Mouse (Mus musculus) limb, embryonic 15.5 days (tissue): Measurements from ENCODE around the gene Sirpa. TPM values are rescaled to one million over a fixed set of nuclear protein-coding genes. Genes with fewer than 3 reads are reported as not detected.

ENCODE experiments used
- ATAC-seq: fragments of 200-750 bp; cut with Nextera tagmentation; 2 replicates; pipeline ENCODE4 v1.8.0; 2017; ENCODE audit warnings: low read depth, moderate TSS enrichment; ENCODE audit not compliant: insufficient number of reproducible peaks, low FRiP score, low TSS enrichment
- H3K27ac ChIP-seq: fragments of 300-500 bp; sonication (generic); 2 replicates; pipeline ENCODE4 v1.5.1; 2015; ENCODE audit warnings: moderate library complexity, mild to moderate bottlenecking, inconsistent platforms
- H3K27me3 ChIP-seq: fragments of 300-500 bp; sonication (generic); 2 replicates; pipeline ENCODE4 v1.6.1; 2015; ENCODE audit warnings: inconsistent platforms
- H3K36me3 ChIP-seq: fragments of 300-500 bp; sonication (generic); 2 replicates; pipeline ENCODE4 v1.6.1; 2015; ENCODE audit warnings: inconsistent platforms
- H3K4me1 ChIP-seq: fragments of 300-500 bp; sonication (generic); 2 replicates; pipeline ENCODE4 v1.6.1; 2015; ENCODE audit warnings: inconsistent platforms
- H3K4me2 ChIP-seq: fragments of 300-500 bp; sonication (generic); 2 replicates; pipeline ENCODE4 v1.6.1; 2015; ENCODE audit warnings: mild to moderate bottlenecking, inconsistent platforms
- H3K4me3 ChIP-seq: fragments of 300-500 bp; sonication (generic); 2 replicates; pipeline ENCODE4 v1.5.1; 2015; ENCODE audit warnings: mild to moderate bottlenecking, inconsistent platforms
- H3K9ac ChIP-seq: fragments of 300-500 bp; sonication (generic); 2 replicates; pipeline ENCODE4 v1.6.1; 2015; ENCODE audit warnings: inconsistent platforms
- H3K9me3 ChIP-seq: fragments of 300-500 bp; sonication (generic); 2 replicates; pipeline ENCODE4 v1.6.1; 2016; ENCODE audit warnings: inconsistent platforms
- WGBS: fragments of 180-500 bp; shearing (Covaris S2); methylation state at CpG from one replicate; pipeline ENCODE4 v1.1.7; 2015; 5-methylcytosine and 5-hydroxymethylcytosine counted together
- polyA plus RNA-seq: library from polyadenylated mRNA; unstranded; fragments of >200 nt; fragmentation: Nextera tagmentation; extraction: Ambion mirVana; gene quantifications from 2 replicates; pipeline ENCODE4 v1.2.1, GENCODE M21; 2015

Sirpa gene
- polyA plus RNA-seq, 1 experiment from 2014 or later: 28.5 TPM

- Histone ChIP-seq H3K9me3 (no peaks in the 10 kb centered on the region), H3K9ac (no peak overlapping the region), H3K4me3 (no peak overlapping the region), H3K27ac (no peak overlapping the region), H3K36me3 (no peaks in the 10 kb centered on the region), H3K27me3 (no peaks in the 10 kb centered on the region), H3K4me2 (no peak overlapping the region), H3K4me1 (peaks cover 13% of the 10 kb centered on the region; the same call in 1 of the 2 replicates)
- WGBS: 50% methylated on average over 8 of the region's 8 CpGs
- ATAC-seq: no peak
Observed at GRCm38 (mm10) chr2:129599231-129600084, 6.8 kb downstream of the Sirpa start.

GRCm38 (mm10) chr2:129601059-129601650 lies 8.5 kb downstream of the Sirpa start:
- H3K36me3 ChIP-seq: no peaks in the 10 kb centered on the region
- peak; percentile 27; the same call in 1 of the 2 replicates for ATAC-seq
- H3K4me3 ChIP-seq: no peak overlapping the region
- H3K27me3 ChIP-seq: no peaks in the 10 kb centered on the region
- H3K9ac ChIP-seq: no peak overlapping the region
- H3K4me1 ChIP-seq: peaks cover 14% of the 10 kb centered on the region
- H3K9me3 ChIP-seq: no peaks in the 10 kb centered on the region
- H3K27ac ChIP-seq: no peak overlapping the region
- no peak overlapping the region for H3K4me2 ChIP-seq
- 84% methylated on average over 1 of the region's 1 CpGs for WGBS

- 82% methylated on average over 10 of the region's 10 CpGs for WGBS
- Histone ChIP-seq H3K36me3 (no peaks in the 10 kb centered on the region), H3K9ac (no peak overlapping the region), H3K9me3 (no peaks in the 10 kb centered on the region), H3K4me1 (peaks cover 24% of the 10 kb centered on the region), H3K27me3 (no peaks in the 10 kb centered on the region), H3K27ac (no peak overlapping the region), H3K4me3 (no peak overlapping the region), H3K4me2 (no peak overlapping the region)
- no peak for ATAC-seq
Observed at GRCm38 (mm10) chr2:129601894-129602663, 9.4 kb downstream of the Sirpa start.

- no peaks in the 10 kb centered on the region for H3K36me3 ChIP-seq
- no peak overlapping the region for H3K4me2 ChIP-seq
- no peak overlapping the region for H3K27ac ChIP-seq
- no peak overlapping the region for H3K9ac ChIP-seq
- no peak overlapping the region for H3K4me3 ChIP-seq
- ATAC-seq: no peak
- no peaks in the 10 kb centered on the region for H3K9me3 ChIP-seq
- no peaks in the 10 kb centered on the region for H3K27me3 ChIP-seq
- H3K4me1 ChIP-seq: peaks cover 25% of the 10 kb centered on the region
- WGBS: 92% methylated on average over 7 of the region's 7 CpGs
Observed at GRCm38 (mm10) chr2:129602856-129603255, 10.2 kb downstream of the Sirpa start.

GRCm38 (mm10) chr2:129603536-129603935 lies 10.9 kb downstream of the Sirpa start:
- ATAC-seq: peak; percentile 86
- no peak overlapping the region for H3K9ac ChIP-seq
- 0 out of 2 replicates have a peak, but pooled peaks cover under 1% of the 10 kb centered on the region for H3K36me3 ChIP-seq

GRCm38 (mm10) chr2:129604032-129604431 lies 11.4 kb downstream of the Sirpa start:
- Histone ChIP-seq H3K9ac (no peak overlapping the region), H3K4me3 (no peak overlapping the region), H3K36me3 (peaks cover 5% of the 10 kb centered on the region; the same call in 1 of the 2 replicates), H3K4me2 (no peak overlapping the region), H3K9me3 (no peaks in the 10 kb centered on the region), H3K27ac (no peak overlapping the region), H3K27me3 (no peaks in the 10 kb centered on the region), H3K4me1 (peaks cover 24% of the 10 kb centered on the region)
- no peak for ATAC-seq
- WGBS: 39% methylated on average over 6 of the region's 6 CpGs

More at GRCm38 (mm10) chr2:129603536-129603935, 10.9 kb downstream of the Sirpa start:
- no peak overlapping the region for H3K4me2 ChIP-seq
- H3K27ac ChIP-seq: no peak overlapping the region
- H3K9me3 ChIP-seq: no peaks in the 10 kb centered on the region
- H3K4me3 ChIP-seq: no peak overlapping the region
- H3K4me1 ChIP-seq: peaks cover 25% of the 10 kb centered on the region
- no peaks in the 10 kb centered on the region for H3K27me3 ChIP-seq
- WGBS: 93% methylated on average over 1 of the region's 1 CpGs

GRCm38 (mm10) chr2:129605816-129606215 lies 13.2 kb downstream of the Sirpa start:
- WGBS: 65% methylated on average over 3 of the region's 3 CpGs
- peaks cover 22% of the 10 kb centered on the region for H3K36me3 ChIP-seq
- H3K4me3 ChIP-seq: no peak overlapping the region

GRCm38 (mm10) chr2:129606269-129606668 lies 13.6 kb downstream of the Sirpa start:
- WGBS: 10% methylated on average over 8 of the region's 8 CpGs
- peaks cover 27% of the 10 kb centered on the region for H3K36me3 ChIP-seq
- peaks cover 17% of the 10 kb centered on the region for H3K4me1 ChIP-seq
- no peak overlapping the region for H3K4me2 ChIP-seq
- H3K27ac ChIP-seq: no peak overlapping the region
- no peaks in the 10 kb centered on the region for H3K9me3 ChIP-seq
- H3K4me3 ChIP-seq: no peak overlapping the region
- no peak overlapping the region for H3K9ac ChIP-seq
- no peak for ATAC-seq
- H3K27me3 ChIP-seq: no peaks in the 10 kb centered on the region

More at GRCm38 (mm10) chr2:129605816-129606215, 13.2 kb downstream of the Sirpa start:
- Histone ChIP-seq H3K9ac (no peak overlapping the region), H3K4me1 (peaks cover 17% of the 10 kb centered on the region), H3K27me3 (no peaks in the 10 kb centered on the region), H3K27ac (no peak overlapping the region), H3K4me2 (no peak overlapping the region), H3K9me3 (no peaks in the 10 kb centered on the region)
- no peak for ATAC-seq

GRCm38 (mm10) chr2:129606899-129607298 lies 14.3 kb downstream of the Sirpa start:
- 71% methylated on average over 2 of the region's 2 CpGs for WGBS
- H3K27ac ChIP-seq: no peak overlapping the region
- no peaks in the 10 kb centered on the region for H3K27me3 ChIP-seq
- no peaks in the 10 kb centered on the region for H3K9me3 ChIP-seq
- H3K36me3 ChIP-seq: peaks cover 27% of the 10 kb centered on the region
- H3K4me1 ChIP-seq: peaks cover 17% of the 10 kb centered on the region
- H3K4me2 ChIP-seq: no peak overlapping the region
- no peak overlapping the region for H3K9ac ChIP-seq
- ATAC-seq: no peak
- H3K4me3 ChIP-seq: no peak overlapping the region

GRCm38 (mm10) chr2:129613971-129614370 lies 21.3 kb downstream of the Sirpa start:
- H3K4me1 ChIP-seq: no peaks in the 10 kb centered on the region
- H3K9ac ChIP-seq: no peak overlapping the region
- no peaks in the 10 kb centered on the region for H3K27me3 ChIP-seq
- H3K27ac ChIP-seq: no peak overlapping the region
- ATAC-seq: no peak
- 82% methylated on average over 6 of the region's 6 CpGs for WGBS
- H3K36me3 ChIP-seq: peaks cover 47% of the 10 kb centered on the region
- H3K4me2 ChIP-seq: no peak overlapping the region
- no peak overlapping the region for H3K4me3 ChIP-seq
- H3K9me3 ChIP-seq: no peaks in the 10 kb centered on the region; the same call in 1 of the 2 replicates

- no peak for ATAC-seq
- H3K4me1 ChIP-seq: no peaks in the 10 kb centered on the region
- no peaks in the 10 kb centered on the region; the same call in 1 of the 2 replicates for H3K9me3 ChIP-seq
- no peak overlapping the region for H3K4me3 ChIP-seq
- H3K9ac ChIP-seq: no peak overlapping the region
- no peaks in the 10 kb centered on the region for H3K27me3 ChIP-seq
- H3K36me3 ChIP-seq: peaks cover 41% of the 10 kb centered on the region
- H3K27ac ChIP-seq: no peak overlapping the region
- no peak overlapping the region for H3K4me2 ChIP-seq
- WGBS: 92% methylated on average over 10 of the region's 10 CpGs
Observed at GRCm38 (mm10) chr2:129614482-129615185, 22.0 kb downstream of the Sirpa start.
